Mouse (Mus musculus) hindbrain, embryonic 13.5 days (tissue): ENCODE results near the gene Olfr118. TPM values are rescaled to one million over a fixed set of nuclear protein-coding genes. Genes with fewer than 3 reads are reported as not detected.
"Not testable (repeated sequence)": the region's sequence is repeated elsewhere in the genome, so short reads cannot be mapped to it uniquely, and the experiment has no call there.

Experiments used
- ATAC-seq: fragments of 200-750 bp; cut with Nextera tagmentation; 2 replicates; pipeline ENCODE4 v1.8.0; 2017; ENCODE audit warnings: moderate TSS enrichment; ENCODE audit not compliant: low FRiP score
- H3K27ac ChIP-seq: fragments of 300-500 bp; sonication (generic); 2 replicates; pipeline ENCODE4 v1.5.1; 2015; ENCODE audit warnings: inconsistent platforms, mild to moderate bottlenecking, moderate library complexity
- H3K27me3 ChIP-seq: fragments of 300-500 bp; sonication (generic); 2 replicates; pipeline ENCODE4 v1.6.1; 2015; ENCODE audit warnings: mild to moderate bottlenecking, inconsistent platforms
- H3K36me3 ChIP-seq: fragments of 300-500 bp; sonication (generic); 2 replicates; pipeline ENCODE4 v1.6.1; 2015; ENCODE audit warnings: mild to moderate bottlenecking, inconsistent platforms
- H3K4me1 ChIP-seq: fragments of 300-500 bp; sonication (generic); replicated peaks from 2 replicates; pipeline ENCODE4 v1.6.1; 2015; ENCODE audit warnings: inconsistent platforms
- H3K4me2 ChIP-seq: fragments of 300-500 bp; sonication (generic); 2 replicates; pipeline ENCODE4 v1.6.1; 2015; ENCODE audit warnings: inconsistent platforms, mild to moderate bottlenecking, moderate library complexity
- H3K4me3 ChIP-seq: fragments of 300-500 bp; sonication (generic); 2 replicates; pipeline ENCODE4 v1.5.1; 2015; ENCODE audit warnings: mild to moderate bottlenecking, inconsistent platforms
- H3K9ac ChIP-seq: fragments of 300-500 bp; sonication (generic); 2 replicates; pipeline ENCODE4 v1.6.1; 2015; ENCODE audit warnings: mild to moderate bottlenecking, inconsistent platforms
- H3K9me3 ChIP-seq: fragments of 300-500 bp; sonication (generic); 2 replicates; pipeline ENCODE4 v1.6.1; 2016; ENCODE audit warnings: inconsistent platforms
- WGBS: fragments of 180-500 bp; shearing (Covaris S2); methylation state at CpG from one replicate; pipeline ENCODE4 v1.1.7; 2015; 5-methylcytosine and 5-hydroxymethylcytosine counted together
- polyA plus RNA-seq: library from polyadenylated mRNA; unstranded; fragments of >200 nt; fragmentation: Nextera tagmentation; extraction: Ambion mirVana; gene quantifications from 2 replicates; pipeline ENCODE4 v1.2.1, GENCODE M21; 2015

Olfr118 gene
- not detected in 2 replicates for polyA plus RNA-seq

DNA sequence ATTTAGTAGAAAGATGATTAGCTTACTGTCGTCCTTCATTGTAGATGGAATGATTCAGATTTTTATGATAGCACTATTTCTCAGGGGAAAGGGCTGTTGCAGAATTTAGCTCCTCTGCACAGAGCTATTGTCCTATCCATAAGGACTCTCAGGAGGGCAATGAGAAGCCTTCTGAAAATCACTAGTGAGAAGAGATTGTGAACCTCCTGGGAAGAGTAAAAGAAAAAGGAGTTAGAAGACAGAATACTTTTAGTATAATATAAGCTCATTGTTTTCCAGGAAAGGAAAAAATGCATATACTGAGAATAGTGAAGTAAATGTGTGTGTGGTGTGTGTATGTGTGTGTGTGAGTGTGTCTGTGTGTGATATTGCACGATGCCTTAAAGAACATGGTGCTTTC lies at the start of gene Olfr118:
Gene Olfr118 (plus strand): TSS at position 301 of the 400 bp plus-strand sequence.
- H3K27me3 ChIP-seq = no peaks in the 10 kb centered on the region
- WGBS = 68% methylated on average over 2 of the region's 2 CpGs
- H3K4me1 ChIP-seq = no peaks in the 10 kb centered on the region
- H3K9me3 ChIP-seq = no peaks in the 10 kb centered on the region
- no peak for ATAC-seq
- H3K36me3 ChIP-seq = no peaks in the 10 kb centered on the region
- H3K4me3 ChIP-seq = no peak within 1 kb of the TSS
- no peak within 1 kb of the TSS for H3K9ac ChIP-seq
- no peak within 1 kb of the TSS for H3K4me2 ChIP-seq
- no peak within 1 kb of the TSS for H3K27ac ChIP-seq

DNA sequence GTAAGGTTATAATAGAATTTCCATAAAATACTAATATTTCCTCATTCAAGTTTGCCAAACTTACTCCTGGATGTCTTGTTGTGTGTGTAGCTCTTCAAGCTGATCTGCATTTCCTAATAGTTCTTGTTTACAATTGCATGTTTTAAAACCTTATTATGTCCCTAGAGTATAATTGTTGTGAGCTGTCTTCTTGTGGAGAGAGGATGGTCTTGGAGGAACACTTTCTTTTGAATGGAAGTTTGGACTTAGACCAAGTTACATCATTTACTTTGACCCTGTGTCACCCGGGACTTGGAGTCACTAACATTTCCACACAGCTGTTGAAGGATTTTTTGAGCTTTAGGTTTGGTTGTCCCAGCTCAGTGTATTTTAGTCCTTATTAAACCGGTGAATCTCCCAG lies 39.8 kb upstream of the Olfr118 start, which contains the start of the genes Olfr115 and Olfr116:
Gene Olfr115 (minus strand): TSS at position 101 of the 400 bp plus-strand sequence.
Gene Olfr116 (minus strand): TSS at position 191 of the 400 bp plus-strand sequence.
- no peak for ATAC-seq

DNA sequence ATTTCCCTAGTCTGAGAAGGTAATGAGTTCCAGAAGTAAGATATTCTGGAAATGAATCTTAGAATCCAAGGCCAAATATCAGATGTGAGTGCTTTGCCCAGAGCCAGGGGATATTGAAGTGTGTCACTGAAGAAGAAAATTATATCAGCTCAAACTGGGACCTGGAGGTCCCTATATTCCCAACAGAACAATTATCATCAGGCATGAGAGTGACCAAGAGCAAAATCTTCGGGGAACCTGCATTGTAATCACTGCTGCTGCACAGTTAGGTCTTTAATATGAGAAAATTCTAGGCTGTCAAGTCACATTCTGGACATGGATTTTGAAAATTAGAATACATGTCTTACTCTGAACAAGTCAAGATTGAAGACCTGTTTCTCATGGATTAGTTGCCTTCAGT lies 3.1 kb upstream of the Olfr118 start, which contains the start of gene Olfr117:
Gene Olfr117 (minus strand): TSS at position 101 of the 400 bp plus-strand sequence.
- ATAC-seq = no peak
- no peak within 1 kb of the TSS for H3K27ac ChIP-seq
- no peak within 1 kb of the TSS for H3K9ac ChIP-seq
- H3K4me2 ChIP-seq = no peak within 1 kb of the TSS
- H3K27me3 ChIP-seq = no peaks in the 10 kb centered on the region
- no peaks in the 10 kb centered on the region for H3K36me3 ChIP-seq
- H3K9me3 ChIP-seq = no peaks in the 10 kb centered on the region
- H3K4me3 ChIP-seq = no peak within 1 kb of the TSS
- WGBS = 67% methylated on average over 1 of the region's 1 CpGs
- H3K4me1 ChIP-seq = no peaks in the 10 kb centered on the region

More for the DNA sequence above, 39.8 kb upstream of the Olfr118 start, which contains the start of the genes Olfr115 and Olfr116:
- H3K4me2 ChIP-seq = no peak within 1 kb of the TSS
- H3K4me1 ChIP-seq = no peaks in the 10 kb centered on the region
- H3K9ac ChIP-seq = no peak within 1 kb of the TSS
- H3K27ac ChIP-seq = no peak within 1 kb of the TSS
- peaks cover 5% of the 10 kb centered on the region; the same call in 1 of the 2 replicates for H3K9me3 ChIP-seq
- WGBS = 81% methylated on average over 2 of the region's 2 CpGs
- H3K4me3 ChIP-seq = no peak within 1 kb of the TSS
- H3K27me3 ChIP-seq = no peaks in the 10 kb centered on the region
- H3K36me3 ChIP-seq = no peaks in the 10 kb centered on the region

DNA sequence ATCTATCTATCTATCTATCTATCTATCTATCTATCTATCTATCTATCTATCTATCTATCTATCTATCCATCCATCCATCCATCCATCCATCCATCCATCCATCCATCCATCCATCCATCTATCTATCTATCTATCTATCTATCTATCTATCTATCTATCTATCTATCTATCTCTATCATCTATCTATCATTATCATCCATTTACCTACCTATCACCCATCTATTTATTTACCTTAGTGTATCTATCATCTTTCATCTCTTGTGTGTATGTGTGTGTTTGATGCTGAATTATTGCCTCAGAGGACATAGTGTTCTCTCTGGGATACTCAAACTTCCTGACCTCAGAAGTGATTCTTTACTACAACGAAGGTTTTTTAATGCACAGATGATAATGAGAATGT lies 29.5 kb downstream of the Olfr118 start, which contains the start of gene Olfr119:
Gene Olfr119 (plus strand): TSS at position 301 of the 400 bp plus-strand sequence.
- H3K27ac ChIP-seq, H3K27me3 ChIP-seq, H3K36me3 ChIP-seq, H3K4me3 ChIP-seq, H3K9me3 ChIP-seq, H3K4me2 ChIP-seq, H3K4me1 ChIP-seq, H3K9ac ChIP-seq, ATAC-seq: not testable (repeated sequence)
- 80% methylated on average over 1 of the region's 1 CpGs for WGBS

DNA sequence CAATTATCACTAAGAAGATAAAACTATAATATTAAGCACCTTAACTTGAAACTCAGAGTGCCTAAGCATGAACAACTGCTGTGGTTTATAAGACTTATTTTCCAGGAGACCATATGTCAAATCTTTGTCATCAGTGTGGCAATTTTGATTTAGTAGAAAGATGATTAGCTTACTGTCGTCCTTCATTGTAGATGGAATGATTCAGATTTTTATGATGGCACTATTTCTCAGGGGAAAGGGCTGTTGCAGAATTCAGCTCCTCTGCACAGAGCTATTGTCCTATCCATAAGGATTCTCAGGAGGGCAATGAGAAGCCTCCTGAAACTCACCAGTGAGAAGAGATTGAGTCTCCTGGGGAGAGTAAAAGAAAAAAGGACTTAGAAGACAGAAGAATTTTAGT lies 54.7 kb downstream of the Olfr118 start, which contains the start of gene Olfr120:
Gene Olfr120 (plus strand): TSS at position 301 of the 400 bp plus-strand sequence.
- Histone ChIP-seq H3K36me3 (no peaks in the 10 kb centered on the region), H3K4me3 (no peak within 1 kb of the TSS), H3K9ac (no peak within 1 kb of the TSS), H3K9me3 (no peaks in the 10 kb centered on the region), H3K4me2 (no peak within 1 kb of the TSS), H3K4me1 (no peaks in the 10 kb centered on the region), H3K27ac (no peak within 1 kb of the TSS), H3K27me3 (no peaks in the 10 kb centered on the region)
- no peak for ATAC-seq
- WGBS = 69% methylated on average over 1 of the region's 1 CpGs

Other genes with a start within 250 kb of the Olfr118 start
- not detected in 2 replicates for gene Olfr108, start 221.5 kb upstream of the Olfr118 start, polyA plus RNA-seq
- not detected in 2 replicates for gene Olfr109, start 208.1 kb upstream of the Olfr118 start, polyA plus RNA-seq
- gene H2-M2, start 183.4 kb upstream of the Olfr118 start, polyA plus RNA-seq = not detected in 2 replicates
- not detected in 2 replicates for gene Olfr110, start 174.5 kb upstream of the Olfr118 start, polyA plus RNA-seq
- gene Olfr111, start 159.0 kb upstream of the Olfr118 start, polyA plus RNA-seq = not detected in 2 replicates
- gene Olfr112, start 97.5 kb upstream of the Olfr118 start, polyA plus RNA-seq = not detected in 2 replicates
- not detected in 2 replicates for gene Olfr113, start 89.3 kb upstream of the Olfr118 start, polyA plus RNA-seq
- gene Olfr114, start 74.2 kb upstream of the Olfr118 start, polyA plus RNA-seq = not detected in 2 replicates
- gene Olfr115, start 39.9 kb upstream of the Olfr118 start, polyA plus RNA-seq = not detected in 2 replicates
- not detected in 2 replicates for gene Olfr116, start 39.8 kb upstream of the Olfr118 start, polyA plus RNA-seq
- gene Olfr117, start 3.2 kb upstream of the Olfr118 start, polyA plus RNA-seq = not detected in 2 replicates
- gene Olfr119, start 29.6 kb downstream of the Olfr118 start, polyA plus RNA-seq = not detected in 2 replicates
- not detected in 2 replicates for gene Olfr120, start 54.8 kb downstream of the Olfr118 start, polyA plus RNA-seq
- gene Olfr121, start 81.9 kb downstream of the Olfr118 start, polyA plus RNA-seq = not detected in 2 replicates
- gene Olfr122, start 101.6 kb downstream of the Olfr118 start, polyA plus RNA-seq = not detected in 2 replicates
- not detected in 2 replicates for gene Olfr123, start 126.5 kb downstream of the Olfr118 start, polyA plus RNA-seq
- not detected in 2 replicates for gene Olfr124, start 132.9 kb downstream of the Olfr118 start, polyA plus RNA-seq
- gene Olfr125, start 166.0 kb downstream of the Olfr118 start, polyA plus RNA-seq = not detected in 2 replicates
- not detected in 2 replicates for gene Olfr126, start 180.5 kb downstream of the Olfr118 start, polyA plus RNA-seq
- not detected in 2 replicates for gene Olfr127, start 233.4 kb downstream of the Olfr118 start, polyA plus RNA-seq